Mouse (Mus musculus) lung, postnatal 25 days (tissue): ENCODE results near the gene Lrrc1.
"Not testable (repeated sequence)": the region's sequence is repeated elsewhere in the genome, so short reads cannot be mapped to it uniquely, and the experiment has no call there.

Experiments
- DNase-seq: peaks from one replicate; pipeline ENCODE4 v3.0.0; 2022; ENCODE audit warnings: low spot score

Gene Lrrc1

DNA sequence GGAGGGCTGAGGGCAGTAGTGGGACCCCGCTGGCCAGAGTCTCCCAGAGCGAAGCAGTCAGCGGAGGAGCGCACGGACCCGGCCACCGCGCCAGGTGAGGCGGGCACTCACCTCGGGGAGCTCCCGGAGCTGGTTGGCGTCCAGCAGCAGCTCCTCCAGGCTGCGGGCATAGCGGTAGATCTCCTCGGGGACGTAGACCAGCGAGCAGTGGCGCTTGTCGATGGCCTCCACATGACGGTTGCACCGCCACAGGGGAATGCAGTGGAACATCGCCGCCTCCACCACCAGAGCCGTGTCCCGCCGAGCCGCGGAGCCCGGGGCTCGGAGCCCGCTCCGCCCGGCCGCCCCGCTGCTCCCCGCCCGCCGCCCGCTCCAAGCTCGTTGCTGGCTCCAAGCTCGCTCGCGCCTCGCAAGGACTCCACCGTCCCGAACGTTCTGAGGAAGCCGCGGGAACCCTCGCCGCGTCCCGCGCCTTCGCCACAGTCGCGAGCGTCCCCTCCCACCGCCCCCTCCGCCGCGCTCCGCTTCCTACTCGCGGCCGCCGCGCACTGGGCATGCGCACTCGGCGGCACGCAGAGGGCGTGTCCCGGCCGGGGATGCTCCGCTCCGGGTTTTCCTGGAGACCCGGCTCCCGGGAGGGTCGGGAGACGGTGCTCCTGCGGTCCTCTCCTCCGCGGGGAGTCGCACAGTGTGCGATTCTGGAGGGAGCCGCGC, at the start of gene Lrrc1:
TSS of gene Lrrc1 (minus strand) at position 517 of the 714 bp plus-strand sequence.
- peak; percentile 88 for DNase-seq

DNA sequence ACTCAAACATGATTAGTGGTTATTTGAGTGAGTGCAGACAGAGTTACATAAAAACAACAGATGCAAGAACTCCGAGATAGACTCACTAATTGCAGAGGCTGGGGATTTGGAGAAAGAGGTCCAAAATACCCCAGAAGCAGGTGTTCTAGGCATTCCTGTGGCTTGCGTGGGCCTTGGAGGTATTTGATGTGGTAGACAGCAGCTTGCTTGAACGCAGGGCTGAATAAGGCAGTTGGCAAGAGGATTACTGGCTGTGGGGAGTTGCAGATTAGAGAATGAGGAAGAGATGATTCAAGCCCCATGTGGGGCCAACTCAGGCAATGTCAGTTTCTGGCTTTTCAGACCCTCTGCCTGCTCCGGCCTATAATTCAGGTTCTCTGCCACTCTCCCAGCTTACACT, 47.8 kb upstream of the Lrrc1 start:
- DNase-seq, result no peak

DNA sequence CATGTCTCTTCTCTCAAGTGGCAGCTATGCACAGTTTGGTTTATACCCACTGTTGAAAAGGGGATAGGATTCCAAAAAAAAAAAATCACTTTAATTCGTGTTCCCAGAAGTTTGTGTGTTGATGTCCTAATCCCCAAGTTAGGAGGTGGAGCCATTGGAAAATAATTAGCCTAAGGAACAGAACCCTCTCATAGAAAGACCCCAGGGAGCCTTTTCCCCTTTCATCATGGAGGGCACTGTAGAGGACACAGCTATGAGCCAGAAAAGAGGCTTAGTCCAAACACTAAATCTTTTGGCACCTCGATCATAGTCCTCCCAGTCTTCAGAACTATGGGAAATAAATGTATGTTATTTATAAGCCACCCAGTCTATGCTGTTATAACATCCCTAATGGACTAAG, 44.8 kb upstream of the Lrrc1 start:
- DNase-seq, result no peak

DNA sequence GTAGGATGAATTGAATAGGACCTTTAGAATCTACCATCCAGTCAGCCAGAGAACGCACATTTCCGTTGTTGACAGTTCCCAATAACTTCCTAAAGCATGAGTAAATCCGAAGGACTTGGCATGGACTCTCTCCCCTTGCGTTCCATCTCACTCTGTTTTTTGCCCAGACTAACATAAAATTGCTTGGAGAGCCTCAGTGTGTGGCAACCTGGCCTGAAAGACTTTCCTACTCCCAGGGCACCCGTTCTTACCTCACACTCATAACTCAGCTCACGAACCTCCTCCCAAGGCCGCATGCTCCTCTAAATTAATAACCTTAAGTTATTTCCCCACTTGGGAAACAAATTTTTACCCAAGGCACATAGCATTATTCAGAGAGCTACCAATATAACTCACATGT, 42.9 kb upstream of the Lrrc1 start:
- DNase-seq, result no peak

DNA sequence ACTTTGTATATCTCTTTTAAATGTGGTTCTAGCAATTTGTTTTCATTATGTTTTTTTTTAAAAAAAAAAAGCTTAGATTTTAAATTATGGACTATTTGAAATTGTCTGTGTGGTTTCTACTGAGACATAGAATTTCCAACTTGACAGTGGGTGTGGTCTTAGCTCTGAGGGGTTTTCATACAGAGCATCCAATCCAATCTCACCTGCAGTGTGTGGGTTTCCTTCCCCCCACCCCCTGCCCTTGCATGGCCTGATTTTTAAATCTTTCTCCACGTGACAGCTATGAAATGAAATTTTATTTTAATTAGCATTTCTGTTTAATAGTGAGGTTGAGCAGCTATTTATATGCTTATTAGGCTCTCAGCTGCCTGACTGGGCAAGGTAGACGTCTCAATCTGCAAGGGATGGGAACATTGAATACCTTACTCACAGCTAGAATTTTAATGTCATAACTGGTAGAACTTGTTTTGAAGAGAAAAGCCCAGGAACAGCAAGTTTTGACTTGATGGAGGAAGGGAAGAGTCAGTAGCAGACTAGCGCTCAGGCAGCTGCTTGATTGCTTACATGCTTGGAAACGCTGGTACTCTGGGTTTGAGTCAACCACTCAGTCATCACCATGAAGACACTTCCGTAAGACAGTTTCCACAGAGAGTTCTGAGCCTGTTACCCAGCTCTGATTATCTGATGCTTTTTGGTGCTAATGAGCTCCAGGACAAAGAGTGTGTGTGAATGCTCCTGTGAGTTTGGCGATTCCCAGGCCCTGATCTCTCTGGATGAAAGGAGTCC, 42.3 kb upstream of the Lrrc1 start:
- DNase-seq, result no peak

DNA sequence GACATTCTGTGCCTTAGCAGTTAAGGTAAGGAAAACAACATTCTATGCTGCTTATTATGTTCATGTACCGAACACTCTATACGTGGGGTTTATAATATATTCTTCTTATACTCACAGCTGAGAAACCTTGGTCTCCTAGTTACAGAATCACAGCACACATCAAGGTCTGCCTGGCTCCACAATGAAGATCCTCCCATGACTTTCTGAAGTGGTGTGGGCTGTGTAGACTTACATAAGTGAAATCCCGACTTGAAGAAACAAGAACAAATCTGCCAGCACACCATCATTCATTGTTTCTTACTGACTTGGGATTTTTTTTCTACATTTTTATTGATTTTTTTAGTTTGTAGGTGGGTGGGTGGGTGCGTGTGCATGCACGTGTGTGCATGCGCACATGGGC, 40.1 kb upstream of the Lrrc1 start:
- DNase-seq, result no peak

DNA sequence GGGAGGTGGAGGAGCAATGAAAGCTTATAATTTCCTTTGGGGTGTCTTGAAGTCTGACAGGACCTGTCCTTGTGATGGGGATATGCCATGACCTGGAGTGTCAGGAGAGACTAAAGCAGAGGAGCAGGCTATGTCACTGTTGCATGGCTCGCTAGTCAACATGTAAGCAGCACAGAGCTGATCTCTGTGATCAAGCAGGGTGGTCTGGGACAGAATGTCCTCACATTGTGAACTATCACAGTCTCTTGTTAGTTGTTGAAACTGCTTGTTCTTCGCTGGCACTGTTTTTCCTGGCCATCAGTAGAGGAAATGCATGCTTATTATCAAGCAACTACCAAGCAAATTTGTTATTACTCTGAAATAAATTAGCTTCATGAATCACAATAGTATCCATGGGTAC, 38.6 kb upstream of the Lrrc1 start:
- DNase-seq, result no peak

DNA sequence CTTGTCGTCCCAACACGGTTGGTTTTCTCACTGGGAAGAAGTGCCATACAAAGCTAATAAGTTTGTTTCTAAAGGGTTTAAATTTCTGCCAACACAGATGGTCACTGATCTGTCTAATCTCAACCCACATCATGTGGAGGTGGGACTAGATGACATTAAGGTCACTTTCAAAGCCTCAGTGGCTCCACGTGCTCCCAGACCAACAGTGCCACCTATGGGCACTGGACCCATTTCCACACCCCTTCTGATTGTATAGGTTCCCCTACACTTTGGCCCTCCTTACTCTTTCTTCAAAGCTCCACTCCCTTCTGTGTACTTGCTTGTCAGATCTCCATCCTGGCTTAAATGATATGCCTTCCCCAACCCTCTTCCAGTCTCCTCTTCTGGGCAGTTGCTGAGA, 35.2 kb upstream of the Lrrc1 start:
- DNase-seq, result no peak

DNA sequence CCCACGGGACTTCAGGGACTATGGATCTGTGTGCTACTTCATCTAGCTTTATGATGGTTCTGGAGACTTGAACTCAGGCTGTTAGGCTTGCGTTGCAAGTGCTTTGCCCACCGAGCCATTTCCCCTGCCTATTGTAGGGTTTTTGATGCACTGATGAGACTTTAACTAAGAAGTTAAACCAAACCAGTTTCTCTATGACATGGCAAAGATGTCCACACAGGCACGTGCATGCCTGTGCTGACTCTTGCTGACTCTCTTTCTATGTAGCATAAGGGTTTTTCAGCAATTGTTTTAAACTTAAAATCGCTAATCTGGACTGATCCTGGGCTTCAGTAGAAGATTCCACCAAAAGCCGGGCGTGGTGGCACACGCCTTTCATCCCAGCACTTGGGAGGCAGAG, 33.3 kb upstream of the Lrrc1 start:
- no peak for DNase-seq

DNA sequence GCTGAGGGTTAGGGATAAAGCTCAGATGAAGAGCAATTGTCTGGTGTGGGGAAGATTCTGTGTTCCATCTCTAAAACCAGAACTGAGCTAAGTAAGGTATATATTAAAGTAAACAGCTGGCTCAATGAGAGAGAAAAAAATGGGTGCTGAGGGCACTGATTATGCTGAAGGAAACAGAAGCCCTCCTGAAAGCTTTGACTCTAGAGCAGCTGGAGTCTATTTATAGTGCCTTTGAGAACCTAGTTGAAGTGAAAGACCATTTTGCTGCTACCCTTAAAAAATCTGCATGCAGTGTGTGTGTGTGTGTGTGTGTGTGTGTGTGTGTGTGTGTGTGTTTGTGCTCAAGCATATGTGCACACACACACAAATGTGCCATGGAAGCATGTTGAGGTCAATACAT, 32.7 kb upstream of the Lrrc1 start:
- no peak for DNase-seq

DNA sequence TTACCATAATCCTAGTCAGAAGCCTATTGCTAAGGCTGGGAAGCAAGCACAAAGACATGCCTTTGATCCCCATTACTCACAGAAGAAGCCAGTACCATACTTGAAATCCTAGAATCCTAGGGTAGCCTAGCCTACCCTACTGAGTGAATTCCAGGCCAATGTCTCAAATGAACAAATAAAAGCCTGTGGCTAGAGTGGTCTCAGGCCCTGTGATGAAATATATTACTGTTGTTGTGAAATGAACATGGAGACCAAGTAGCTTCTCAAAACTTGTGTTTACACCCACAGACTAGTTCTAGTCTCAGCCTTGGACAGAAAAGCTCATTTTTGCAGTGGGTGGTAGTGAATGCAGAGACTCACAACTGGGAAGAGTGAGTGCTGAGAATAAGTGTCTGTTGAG, 31.6 kb upstream of the Lrrc1 start:
- DNase-seq, result no peak

DNA sequence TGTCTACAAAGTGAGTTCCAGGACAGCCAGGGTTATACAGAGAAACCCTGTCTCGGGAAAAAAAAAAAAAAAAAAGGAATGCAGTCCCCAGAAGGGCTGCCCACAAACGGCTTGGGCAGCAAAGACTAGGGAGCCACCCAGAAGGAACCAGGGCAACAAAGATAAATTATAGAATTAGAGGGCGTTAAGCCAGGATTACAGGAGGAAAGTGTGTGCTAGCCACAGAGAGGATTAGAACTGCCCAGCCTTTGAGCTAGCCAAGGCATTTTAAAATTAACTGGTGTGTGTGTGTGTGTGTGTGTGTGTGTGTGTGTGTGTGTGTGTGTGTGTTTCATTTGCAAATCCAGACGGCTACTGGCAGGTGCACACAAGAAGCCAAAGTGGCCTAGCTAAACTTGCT, 30.3 kb upstream of the Lrrc1 start:
- not testable (repeated sequence) for DNase-seq

DNA sequence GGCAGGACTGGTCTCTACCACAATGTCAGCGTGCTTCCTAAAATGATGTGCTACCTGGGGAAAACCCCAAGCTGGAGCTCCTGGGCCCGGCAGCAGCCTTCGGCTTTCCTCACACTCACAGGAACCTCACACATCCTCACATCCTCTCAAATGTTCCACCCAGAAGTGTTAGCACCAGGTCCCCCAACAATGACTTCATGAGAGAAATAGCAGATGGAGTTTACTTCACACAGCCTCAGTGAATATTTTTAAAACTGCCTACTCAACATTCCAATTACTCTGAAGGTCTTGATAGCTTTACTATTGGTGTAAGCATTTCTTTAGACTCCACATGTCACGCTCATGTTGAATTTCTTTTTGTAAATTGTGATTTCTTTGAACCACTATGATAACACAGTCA, 27.2 kb upstream of the Lrrc1 start:
- DNase-seq, result no peak

DNA sequence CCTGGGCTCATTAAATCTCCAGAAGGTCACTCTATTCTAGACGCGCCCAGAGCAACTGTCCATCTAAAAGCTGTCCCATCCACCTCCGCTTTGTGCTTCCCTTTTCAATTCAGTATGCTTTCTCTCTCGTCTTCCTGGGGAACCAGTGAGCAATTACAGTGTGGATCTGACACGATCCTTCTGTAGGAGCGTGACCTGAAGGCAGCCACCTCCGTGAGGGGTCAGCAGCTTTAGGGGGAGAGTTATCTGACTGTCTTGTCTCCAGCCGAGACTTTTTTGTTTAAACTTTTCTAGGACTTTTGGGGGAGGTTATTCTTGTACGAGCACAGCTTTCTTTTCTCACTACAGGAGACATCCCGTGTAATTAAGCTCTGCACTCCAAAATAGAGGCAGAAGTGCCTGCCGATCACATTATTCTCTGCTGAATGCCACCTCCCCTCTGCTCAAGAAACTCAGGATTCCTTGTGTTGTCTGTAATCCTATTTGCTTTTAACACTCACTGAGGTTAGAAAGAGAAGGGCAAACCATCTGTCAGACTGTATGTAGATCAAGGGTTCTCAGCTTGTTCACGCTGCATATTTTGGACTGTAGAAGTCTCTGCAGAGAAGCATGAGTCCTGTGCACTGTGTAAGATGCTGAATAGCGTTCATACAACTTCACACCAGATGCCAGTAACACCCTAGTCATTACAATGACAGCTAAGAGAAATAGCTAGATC, 24.3 kb upstream of the Lrrc1 start:
- no peak for DNase-seq

DNA sequence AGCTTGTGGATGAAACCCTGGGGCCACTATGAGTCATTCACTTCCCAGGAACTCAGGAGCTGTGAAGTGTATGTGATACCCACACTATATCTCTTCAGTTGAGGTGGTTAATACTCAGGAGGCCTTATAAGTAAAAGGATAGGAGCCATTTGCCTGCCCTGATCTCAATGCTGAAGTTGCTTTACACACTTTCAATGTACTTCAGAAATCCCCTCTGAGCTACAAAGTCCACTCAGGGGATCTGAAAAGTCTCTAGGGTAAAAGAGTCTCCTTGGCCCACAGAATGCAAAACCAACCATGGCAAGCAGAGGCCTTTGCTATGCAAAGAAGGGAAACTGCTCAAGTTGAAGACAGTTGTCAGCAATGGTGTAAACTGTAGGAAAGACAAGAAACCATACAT, 17.2 kb upstream of the Lrrc1 start:
- no peak for DNase-seq

DNA sequence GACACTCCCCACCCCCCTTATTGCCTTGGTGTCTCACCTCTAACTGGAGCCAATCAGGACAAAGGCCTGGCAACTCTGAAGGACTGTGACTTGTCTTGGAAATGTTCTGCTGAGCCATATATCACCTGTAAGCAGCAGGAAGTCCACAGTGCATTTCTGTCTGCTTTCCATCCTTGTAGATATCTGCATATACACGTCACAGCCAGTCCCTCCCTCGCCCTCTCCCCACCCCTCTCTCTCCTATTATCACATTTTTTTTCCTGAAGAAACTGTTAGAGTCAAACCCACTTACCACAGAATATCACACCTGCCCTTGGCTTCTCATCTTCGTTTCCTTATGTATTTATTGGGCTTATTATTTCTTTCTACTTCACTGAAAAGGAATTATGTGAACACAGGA, 13.3 kb upstream of the Lrrc1 start:
- DNase-seq, result no peak

DNA sequence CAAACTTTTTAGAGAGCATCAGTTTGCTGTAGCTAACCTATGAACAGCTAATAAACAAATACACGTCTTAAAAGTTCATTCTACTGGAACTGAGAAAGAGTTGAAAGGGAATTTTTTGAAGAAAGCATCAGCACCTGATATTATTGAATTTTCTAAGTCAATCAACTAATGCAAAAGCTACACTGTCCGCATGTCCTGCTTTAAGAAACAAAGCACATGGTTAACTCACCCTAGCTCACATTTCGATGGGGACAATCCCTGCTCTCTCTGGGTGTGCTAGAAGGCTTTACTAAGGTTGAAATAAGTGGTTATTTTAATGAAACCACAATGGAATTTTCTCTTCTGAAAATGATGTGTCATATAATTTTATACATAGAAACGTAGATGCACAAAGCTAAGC, 12.5 kb upstream of the Lrrc1 start:
- DNase-seq, result no peak

DNA sequence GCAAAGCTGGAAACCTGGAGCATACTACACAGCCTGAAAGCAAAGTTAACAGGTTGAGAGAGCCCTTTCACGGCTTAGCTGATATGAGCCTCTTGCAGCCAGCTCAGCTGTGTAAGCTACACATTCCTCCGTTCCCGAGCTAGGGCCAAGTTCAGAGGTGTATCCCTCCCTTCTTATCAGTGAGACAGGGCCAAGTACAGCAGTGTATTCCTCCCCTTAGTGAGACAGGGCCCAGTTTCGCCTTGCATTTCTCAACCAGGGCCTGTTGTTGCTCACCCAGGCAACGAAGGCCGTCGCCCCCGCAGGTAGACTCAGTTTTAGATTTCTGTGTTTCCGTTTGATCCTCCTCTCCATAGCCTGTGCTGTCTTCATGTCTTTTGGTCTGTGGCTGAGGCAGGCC, 11.8 kb upstream of the Lrrc1 start:
- no peak for DNase-seq

DNA sequence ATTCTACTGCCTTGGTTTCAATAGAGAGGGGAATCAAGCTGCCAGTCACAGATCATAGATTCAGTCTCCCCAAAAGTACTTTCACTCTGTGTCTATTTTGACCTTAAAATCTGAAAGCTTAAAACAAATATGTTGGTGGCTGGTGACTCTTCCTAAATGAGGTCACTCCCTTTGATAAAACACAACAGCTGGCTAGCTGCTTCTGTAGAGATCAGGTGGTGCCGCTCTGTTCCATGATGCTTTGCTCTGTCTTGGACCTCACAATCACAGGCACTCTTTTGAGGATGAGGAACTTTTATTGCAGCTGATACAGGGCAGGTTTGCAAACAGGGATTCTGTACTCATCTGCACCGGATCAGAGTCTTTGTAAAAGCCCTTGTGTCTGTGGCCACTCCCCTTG, 8.8 kb upstream of the Lrrc1 start:
- DNase-seq, result no peak

DNA sequence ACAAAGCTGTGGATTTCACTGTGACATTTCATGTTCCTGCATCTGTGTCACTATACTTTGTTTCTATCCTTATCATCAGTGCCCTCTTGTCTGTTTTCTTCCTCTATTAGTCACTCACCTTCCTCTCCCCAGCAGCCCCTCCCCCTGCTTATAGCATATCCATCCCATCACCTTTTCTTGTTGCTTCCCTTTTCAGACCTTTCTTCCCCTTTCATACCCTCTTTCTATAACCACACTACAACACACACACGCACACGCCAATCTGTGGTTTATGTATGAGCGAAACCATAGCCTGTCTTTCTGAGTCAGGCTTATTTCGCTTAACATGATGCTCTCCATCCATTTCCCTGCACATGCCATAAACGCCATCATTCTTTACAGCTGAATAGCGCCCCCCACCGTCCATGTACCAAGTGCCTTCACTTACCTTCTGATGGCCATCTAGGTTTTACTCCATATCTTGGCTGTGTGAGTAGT, 6.4 kb upstream of the Lrrc1 start:
- DNase-seq, result no peak

DNA sequence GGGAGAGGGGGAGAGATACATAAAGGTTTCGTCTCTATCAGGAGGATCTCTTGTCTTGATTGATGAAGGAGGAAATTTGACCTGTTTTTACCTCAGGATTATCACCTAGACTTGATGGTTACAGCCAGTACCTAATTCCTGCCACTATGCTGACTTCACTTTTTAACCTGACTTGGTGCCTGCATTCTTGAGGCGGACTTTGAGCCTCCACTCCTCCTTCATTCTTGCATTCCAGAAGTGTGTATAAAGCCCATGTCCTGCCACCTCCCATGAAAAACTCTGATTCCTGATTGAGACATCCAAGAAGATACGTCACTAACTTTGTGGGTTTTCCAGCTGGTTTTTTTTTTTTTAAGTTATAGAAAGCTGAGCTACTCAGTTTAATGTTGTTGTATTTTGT, 1.3 kb upstream of the Lrrc1 start:
- no peak for DNase-seq

DNA sequence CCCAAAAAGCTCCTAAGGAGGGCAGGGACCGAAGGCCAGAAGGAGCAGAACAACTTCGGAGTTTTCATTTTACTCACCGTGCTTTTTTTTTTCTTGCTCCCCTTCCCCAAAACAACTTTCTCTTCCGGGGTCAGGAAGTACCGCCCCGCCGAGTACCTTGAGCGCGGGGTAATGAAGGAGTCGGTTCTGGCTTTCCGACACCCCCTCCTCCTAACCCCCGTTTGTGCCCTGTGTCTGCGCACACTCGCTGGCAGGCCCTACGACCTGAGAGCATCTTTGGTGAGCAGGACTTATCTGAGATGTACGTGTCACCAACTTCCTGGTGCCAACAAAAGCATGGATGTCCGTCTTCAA, 375 bp upstream of the Lrrc1 start:
- DNase-seq, result no peak
